Mouse (Mus musculus): ENCODE measurements around the gene Pcdh7. TPM values are rescaled to one million over a fixed set of nuclear protein-coding genes. Genes with fewer than 3 reads are reported as not detected.
"Not testable (repeated sequence)": the region's sequence is repeated elsewhere in the genome, so short reads cannot be mapped to it uniquely, and the experiment has no call there.

Pcdh7 gene
- polyA plus RNA-seq, 1 experiment, result 3.4 TPM

GRCm38 (mm10) chr5:58044216-58044615 lies 326.4 kb downstream of the Pcdh7 start:
- 54% methylated on average over 4 of the region's 4 CpGs for WGBS
- no peak for DNase-seq (ENCODE audit: low read depth, low spot score)

GRCm38 (mm10) chr5:58081054-58081453 lies 363.3 kb downstream of the Pcdh7 start:
- 77% methylated on average over 4 of the region's 4 CpGs for WGBS
- no peak for DNase-seq (ENCODE audit: low read depth, low spot score)

DNA sequence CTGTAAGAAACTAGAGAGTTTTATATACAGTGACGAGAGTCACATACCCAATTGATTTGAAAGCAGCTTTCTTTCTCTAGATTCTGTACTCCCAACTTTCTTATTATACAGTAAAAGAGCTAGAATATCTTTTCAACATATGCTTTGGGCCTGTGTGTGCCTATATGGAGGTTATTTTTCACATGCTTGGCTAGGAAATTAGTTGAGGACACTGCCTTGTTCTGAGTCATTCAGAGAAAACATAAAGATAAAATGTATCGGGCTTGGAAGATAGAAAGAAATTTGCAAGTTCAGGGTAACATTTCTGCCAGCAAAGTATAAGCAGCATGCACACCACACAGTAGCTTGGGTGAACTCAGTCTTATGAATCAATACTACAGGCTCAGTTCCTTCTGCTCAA lies 364.5 kb downstream of the Pcdh7 start:
- DNase-seq (ENCODE audit: low read depth, low spot score), result no peak
- 91% methylated on average over 2 of the region's 2 CpGs for WGBS

DNA sequence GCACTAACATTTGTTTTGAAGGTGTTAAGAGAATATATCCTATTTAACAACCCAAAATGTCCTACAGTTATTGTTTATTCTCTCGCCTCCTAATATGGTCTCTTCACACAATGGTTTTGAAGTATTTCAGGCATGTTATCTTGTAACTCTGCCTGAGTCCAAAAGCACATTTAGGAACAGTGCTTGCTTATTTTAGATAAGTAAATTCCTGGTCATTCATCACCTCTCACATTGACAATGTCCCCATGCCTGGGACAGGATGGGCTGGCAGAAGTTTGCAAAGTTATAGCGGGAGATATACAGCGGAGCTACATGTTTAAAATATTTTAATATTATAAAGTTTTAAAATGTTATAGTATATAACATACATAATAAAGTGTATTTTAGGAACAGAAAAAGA lies 365.3 kb downstream of the Pcdh7 start:
- DNase-seq (ENCODE audit: low read depth, low spot score), result no peak
- WGBS, result 89% methylated on average over 3 of the region's 3 CpGs

DNA sequence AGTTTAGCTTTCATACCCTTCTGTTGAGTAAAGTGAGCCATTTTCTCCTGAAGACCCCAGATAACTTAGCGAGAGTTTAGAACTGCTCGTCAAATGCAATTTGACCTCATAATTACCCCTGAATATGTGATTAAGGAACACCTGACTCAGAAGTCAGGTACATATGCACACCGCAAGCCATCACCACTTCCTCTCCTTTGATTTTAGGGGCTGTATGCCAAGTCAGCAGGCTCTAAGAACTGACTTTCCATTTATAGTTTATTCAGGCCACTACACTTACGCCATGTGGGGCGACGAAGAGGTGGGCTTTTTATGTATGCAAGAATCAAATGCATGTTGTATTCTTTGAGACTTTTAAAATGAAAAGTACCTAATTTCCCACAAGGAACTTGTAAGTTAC lies 366.2 kb downstream of the Pcdh7 start:
- WGBS, result 80% methylated on average over 6 of the region's 6 CpGs
- DNase-seq (ENCODE audit: low read depth, low spot score), result no peak

DNA sequence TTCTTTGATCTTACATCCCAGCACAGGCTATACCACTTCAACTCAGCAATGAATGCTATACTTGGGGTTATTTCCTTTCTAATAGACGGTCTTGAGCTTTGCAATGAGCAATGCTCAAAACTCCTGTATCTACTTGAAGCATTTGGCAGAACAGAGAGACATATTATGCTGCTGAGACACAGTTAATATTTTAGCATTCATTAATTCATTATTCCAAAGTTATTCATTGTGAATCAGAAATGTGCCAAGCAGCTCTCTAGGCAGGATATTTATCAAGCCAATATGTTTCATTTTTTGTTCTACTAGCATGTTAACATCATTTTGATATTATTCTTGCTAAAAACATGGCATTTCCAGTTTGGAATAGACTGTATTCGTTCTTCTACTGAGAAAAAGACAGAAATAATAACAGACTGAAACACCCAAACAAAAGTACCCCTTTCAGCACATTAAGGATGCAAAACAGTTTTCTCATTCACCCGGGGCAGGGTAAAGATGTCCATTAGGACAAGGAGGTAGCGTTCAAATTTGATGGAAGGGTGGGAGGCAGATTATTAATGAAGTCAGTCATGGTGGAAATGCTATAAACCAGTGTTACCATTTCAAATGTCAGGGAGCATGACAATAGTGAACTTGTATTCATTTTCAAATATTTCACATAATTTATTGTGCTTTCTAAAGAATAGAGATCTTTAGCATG lies 391.0 kb downstream of the Pcdh7 start:
- DNase-seq (ENCODE audit: low read depth, low spot score), result no peak
- 82% methylated on average over 4 of the region's 4 CpGs for WGBS

DNA sequence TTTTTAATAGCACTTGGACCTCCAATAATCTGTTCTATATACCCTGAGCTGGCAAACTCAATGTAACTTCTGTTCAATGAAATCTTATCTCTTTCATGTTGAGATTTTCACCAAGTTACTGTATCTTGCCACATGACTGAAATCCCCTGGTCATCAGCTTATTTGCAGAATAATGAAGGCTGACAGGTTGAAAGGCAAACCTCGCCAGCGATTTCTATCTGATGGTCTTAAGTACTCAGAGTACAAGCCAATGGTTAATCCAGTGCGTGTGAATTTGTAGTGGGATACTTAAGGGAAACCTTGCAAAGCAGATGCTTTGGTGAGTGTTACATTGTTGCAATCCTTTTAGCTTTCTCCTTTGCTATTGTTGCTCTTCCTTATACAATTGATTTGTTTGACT lies 398.3 kb downstream of the Pcdh7 start:
- WGBS, result 85% methylated on average over 3 of the region's 3 CpGs
- no peak for DNase-seq (ENCODE audit: low read depth, low spot score)

DNA sequence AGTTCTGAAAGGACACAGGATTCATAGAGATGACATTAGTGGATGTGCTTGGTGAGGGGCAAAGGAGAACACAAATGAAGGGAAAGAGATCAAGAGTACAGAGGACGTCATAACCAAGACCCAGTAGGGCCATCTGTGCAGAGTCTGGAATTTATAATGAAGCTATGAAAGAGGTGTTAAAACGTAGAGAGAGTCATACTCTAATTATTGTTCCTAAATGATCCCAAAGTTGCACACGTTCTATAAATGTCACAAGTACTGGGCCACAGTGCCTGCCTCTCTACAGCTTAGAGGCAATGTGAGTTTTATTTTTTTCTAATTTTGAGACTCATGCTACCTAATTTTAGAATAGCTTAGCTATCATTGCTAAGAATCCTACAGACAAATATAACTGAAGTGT lies 400.1 kb downstream of the Pcdh7 start:
- WGBS, result 67% methylated on average over 3 of the region's 3 CpGs
- no peak for DNase-seq (ENCODE audit: low read depth, low spot score)

DNA sequence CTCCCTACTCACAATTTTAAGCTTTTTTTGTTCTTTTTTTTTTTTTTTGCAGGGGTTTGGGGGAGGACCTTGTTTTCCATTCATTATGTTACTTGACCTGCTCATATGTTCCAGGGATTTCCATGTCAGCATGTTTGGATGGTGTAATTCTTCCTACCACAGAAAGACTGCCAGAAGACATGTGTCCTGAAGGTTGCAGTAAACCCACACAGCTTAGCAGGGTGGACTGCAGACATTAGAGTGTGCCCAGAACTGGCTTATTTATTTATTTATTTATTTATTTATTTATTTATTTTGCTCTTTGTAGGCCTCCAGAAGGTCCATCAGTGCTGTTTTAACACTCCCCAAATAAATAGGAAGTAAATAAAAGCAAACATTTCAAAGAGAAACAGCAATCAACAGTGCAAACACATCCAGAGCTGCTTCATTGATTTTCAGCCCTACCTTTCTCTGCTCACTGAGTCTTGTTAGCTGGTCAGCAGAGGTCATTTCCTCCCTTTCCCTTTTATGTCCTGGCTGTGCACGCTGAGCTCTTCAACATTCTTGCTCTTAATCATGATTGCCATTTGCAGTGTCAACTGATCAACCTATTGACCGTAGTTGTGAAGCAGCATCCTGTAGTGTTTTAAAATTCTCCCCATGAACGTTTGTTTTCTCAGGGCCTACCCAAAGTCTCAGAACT lies 401.3 kb downstream of the Pcdh7 start:
- no peak for DNase-seq (ENCODE audit: low read depth, low spot score)
- 35% methylated on average over 3 of the region's 3 CpGs for WGBS

DNA sequence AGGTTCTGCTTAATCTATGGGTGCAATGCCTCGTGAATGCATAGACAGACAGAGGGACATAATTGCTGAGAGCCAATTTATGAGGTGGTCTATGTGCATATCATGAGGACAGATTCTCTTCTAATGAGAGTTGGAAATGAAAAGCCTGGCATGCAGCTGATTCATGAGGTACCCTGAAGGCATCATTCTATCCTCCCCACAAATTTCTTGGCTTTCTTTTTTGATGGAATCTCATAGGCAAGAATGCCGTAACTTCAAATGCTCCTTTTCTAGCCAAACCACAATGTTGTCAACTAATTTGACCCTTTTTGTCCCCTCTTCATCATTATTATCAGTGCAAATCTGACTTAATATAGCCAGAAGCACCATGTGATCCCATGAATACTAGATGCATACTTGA lies 426.1 kb downstream of the Pcdh7 start:
- 56% methylated on average over 2 of the region's 2 CpGs for WGBS
- no peak for DNase-seq (ENCODE audit: low read depth, low spot score)

DNA sequence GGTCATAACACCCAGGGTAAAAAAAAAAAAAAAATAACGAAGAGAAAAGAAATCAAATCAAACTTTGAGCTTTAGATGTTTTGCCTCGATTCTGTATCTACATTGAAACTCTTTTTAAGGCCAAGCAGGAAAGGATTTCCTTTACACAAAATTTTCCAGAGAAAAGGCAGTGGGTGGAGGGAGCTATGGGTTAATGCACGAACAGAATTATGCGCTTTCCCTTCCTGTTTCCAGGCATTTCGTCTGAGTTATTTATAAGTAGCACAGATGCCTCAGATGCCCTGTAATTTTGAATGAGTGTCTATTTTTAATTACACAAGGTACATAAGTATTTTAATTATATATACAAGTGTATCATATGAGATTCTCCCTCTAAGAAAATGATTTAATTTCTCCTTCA lies 436.2 kb downstream of the Pcdh7 start:
- 71% methylated on average over 5 of the region's 5 CpGs for WGBS
- no peak for DNase-seq (ENCODE audit: low read depth, low spot score)

DNA sequence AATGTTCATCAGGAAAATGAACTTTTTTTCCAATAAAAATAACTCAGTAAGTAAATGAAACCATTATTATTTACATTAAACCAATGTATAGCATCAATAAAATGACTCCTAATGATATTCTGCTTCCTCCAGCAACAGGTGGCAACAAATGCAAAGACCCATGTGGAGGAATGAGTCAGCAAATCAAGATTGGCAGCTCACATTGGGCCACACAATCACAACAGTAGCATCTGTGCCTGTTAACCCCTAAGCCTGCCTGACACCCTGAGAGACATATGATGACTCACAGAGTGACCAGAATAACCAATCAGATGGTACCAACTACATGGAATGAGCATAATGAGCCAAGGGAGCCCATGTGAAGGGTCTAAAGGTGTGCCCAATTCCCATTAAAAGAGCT lies 454.5 kb downstream of the Pcdh7 start:
- DNase-seq (ENCODE audit: low read depth, low spot score), result no peak

GRCm38 (mm10) chr5:58174335-58174734 lies 456.6 kb downstream of the Pcdh7 start:
- DNase-seq (ENCODE audit: low read depth, low spot score), result not testable (repeated sequence)

- DNase-seq (ENCODE audit: low read depth, low spot score), result no peak
- WGBS, result 96% methylated on average over 3 of the region's 3 CpGs
Measured at GRCm38 (mm10) chr5:58175532-58175931, 457.8 kb downstream of the Pcdh7 start.
